Mouse (Mus musculus) forebrain, embryonic 14.5 days (tissue): Measurements from ENCODE around the gene Aebp1. TPM values are rescaled to one million over a fixed set of nuclear protein-coding genes. Genes with fewer than 3 reads are reported as not detected.

Source experiments
- ATAC-seq: fragments of 200-750 bp; cut with Nextera tagmentation; 2 replicates; pipeline ENCODE4 v1.8.0; 2017; ENCODE audit warnings: mild to moderate bottlenecking, moderate library complexity
- DNase-seq: peaks from one replicate; pipeline ENCODE4 v3.0.0-alpha.2; 2015; ENCODE audit warnings: low spot score
- H3K27ac ChIP-seq: fragments of 300-500 bp; sonication (generic); 2 replicates; pipeline ENCODE4 v1.5.1; 2014; ENCODE audit warnings: low read depth, mild to moderate bottlenecking, control low read depth, low read length, moderate library complexity
- H3K27me3 ChIP-seq: fragments of 300-500 bp; sonication (generic); replicated peaks from 2 replicates; pipeline ENCODE4 v1.6.1; 2014; ENCODE audit warnings: low read length, control low read depth, mixed read lengths; ENCODE audit not compliant: control insufficient read depth, insufficient read depth
- H3K36me3 ChIP-seq: fragments of 300-500 bp; sonication (generic); 2 replicates; pipeline ENCODE4 v1.6.1; 2014; ENCODE audit warnings: low read length, control low read depth; ENCODE audit not compliant: control insufficient read depth, insufficient read depth
- H3K4me1 ChIP-seq: fragments of 300-500 bp; sonication (generic); 2 replicates; pipeline ENCODE4 v1.6.1; 2014; ENCODE audit warnings: antibody characterized with exemption, low read length, control low read depth; ENCODE audit not compliant: control insufficient read depth, insufficient read depth
- H3K4me2 ChIP-seq: fragments of 300-500 bp; sonication (generic); 2 replicates; pipeline ENCODE4 v1.6.1; 2014; ENCODE audit warnings: mild to moderate bottlenecking, control low read depth, low read length
- H3K4me3 ChIP-seq: fragments of 300-500 bp; sonication (generic); 2 replicates; pipeline ENCODE4 v1.5.1; 2014; ENCODE audit warnings: low read depth, low read length, control low read depth
- H3K9ac ChIP-seq: fragments of 300-500 bp; sonication (generic); 2 replicates; pipeline ENCODE4 v1.6.1; 2014; ENCODE audit warnings: mild to moderate bottlenecking, low read length, control low read depth, moderate library complexity
- H3K9me3 ChIP-seq: fragments of 300-500 bp; sonication (generic); replicated peaks from 2 replicates; pipeline ENCODE4 v1.6.1; 2016; ENCODE audit warnings: low read length, control low read depth, mixed read lengths; ENCODE audit not compliant: control insufficient read depth
- WGBS: fragments of 180-500 bp; shearing (Covaris S2); extraction: QIAGEN DNeasy Blood & Tissue Kit; methylation state at CpG from one replicate; pipeline ENCODE4 v1.1.7; 2014; 5-methylcytosine and 5-hydroxymethylcytosine counted together
- polyA plus RNA-seq: library from polyadenylated mRNA; unstranded; fragments of >200 nt; fragmentation: Nextera tagmentation; extraction: Ambion mirVana; gene quantifications from 2 replicates; pipeline ENCODE4 v1.2.1, GENCODE M21; 2014

The Aebp1 gene
- polyA plus RNA-seq, 1 experiment from 2014 or later = 6.8 TPM

GRCm38 (mm10) chr11:5850452-5850851, 11.3 kb upstream of the Aebp1 start:
- DNase-seq = no peak
- Histone ChIP-seq H3K36me3 (no peaks in the 10 kb centered on the region), H3K4me2 (no peak overlapping the region), H3K4me3 (no peak overlapping the region), H3K27me3 (no peaks in the 10 kb centered on the region), H3K27ac (no peak overlapping the region), H3K9ac (no peak overlapping the region), H3K9me3 (no peaks in the 10 kb centered on the region), H3K4me1 (0 out of 2 replicates have a peak, but pooled peaks cover 8% of the 10 kb centered on the region)
- WGBS = 68% methylated on average over 5 of the region's 5 CpGs
- ATAC-seq = no peak

GRCm38 (mm10) chr11:5851021-5851736, 10.6 kb upstream of the Aebp1 start:
- ATAC-seq (no peak), DNase-seq (no peak)
- WGBS = 60% methylated on average over 4 of the region's 4 CpGs
- Histone ChIP-seq H3K9ac (no peak overlapping the region), H3K4me3 (no peak overlapping the region), H3K4me2 (no peak overlapping the region), H3K36me3 (no peaks in the 10 kb centered on the region), H3K9me3 (no peaks in the 10 kb centered on the region), H3K4me1 (0 out of 2 replicates have a peak, but pooled peaks cover 8% of the 10 kb centered on the region), H3K27ac (no peak overlapping the region), H3K27me3 (no peaks in the 10 kb centered on the region)

GRCm38 (mm10) chr11:5852314-5852713, 9.4 kb upstream of the Aebp1 start:
- H3K9me3 ChIP-seq = no peaks in the 10 kb centered on the region
- H3K27me3 ChIP-seq = no peaks in the 10 kb centered on the region
- no peak overlapping the region for H3K4me3 ChIP-seq
- no peak overlapping the region for H3K27ac ChIP-seq
- 77% methylated on average over 1 of the region's 1 CpGs for WGBS
- 0 out of 2 replicates have a peak, but pooled peaks cover 8% of the 10 kb centered on the region for H3K4me1 ChIP-seq
- H3K4me2 ChIP-seq = no peak overlapping the region
- H3K36me3 ChIP-seq = no peaks in the 10 kb centered on the region
- no peak overlapping the region for H3K9ac ChIP-seq
- DNase-seq (no peak), ATAC-seq (no peak)

DNA sequence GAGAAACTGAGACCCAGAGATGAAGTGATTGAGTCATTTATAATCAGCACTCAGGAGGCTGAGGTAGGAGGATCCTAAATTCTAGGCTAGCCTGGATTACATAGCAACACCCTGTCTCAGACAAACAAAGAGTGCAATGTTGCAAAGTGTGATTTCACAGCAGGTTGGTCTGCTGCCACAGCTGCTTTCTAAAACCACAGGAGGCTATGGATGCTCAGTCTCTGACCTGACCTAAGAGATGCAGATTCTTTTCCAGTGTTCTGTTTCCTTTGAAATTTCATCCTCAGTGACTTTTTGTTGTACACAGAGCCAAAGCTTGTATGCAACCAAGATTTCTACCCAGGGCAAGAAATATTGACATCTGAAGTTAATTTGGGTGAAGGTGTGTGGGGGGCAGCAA, 6.3 kb upstream of the Aebp1 start:
- Histone ChIP-seq H3K9me3 (no peaks in the 10 kb centered on the region), H3K36me3 (no peaks in the 10 kb centered on the region), H3K9ac (no peak overlapping the region), H3K27me3 (no peaks in the 10 kb centered on the region), H3K4me1 (no peaks in the 10 kb centered on the region), H3K4me2 (no peak overlapping the region), H3K4me3 (no peak overlapping the region), H3K27ac (no peak overlapping the region)
- DNase-seq (no peak), ATAC-seq (no peak)

GRCm38 (mm10) chr11:5855902-5856301, 5.8 kb upstream of the Aebp1 start:
- DNase-seq (peak; percentile 43), ATAC-seq (no peak)
- Histone ChIP-seq H3K4me1 (no peaks in the 10 kb centered on the region), H3K4me3 (no peak overlapping the region), H3K36me3 (no peaks in the 10 kb centered on the region), H3K9ac (no peak overlapping the region), H3K27me3 (peaks cover 2% of the 10 kb centered on the region; the same call in 1 of the 2 replicates), H3K9me3 (no peaks in the 10 kb centered on the region), H3K4me2 (no peak overlapping the region), H3K27ac (no peak overlapping the region)
- 57% methylated on average over 7 of the region's 7 CpGs for WGBS

GRCm38 (mm10) chr11:5856479-5857130, 5.1 kb upstream of the Aebp1 start:
- H3K9ac ChIP-seq = no peak overlapping the region
- ATAC-seq (no peak), DNase-seq (no peak)
- no peak overlapping the region for H3K27ac ChIP-seq
- H3K4me1 ChIP-seq = no peaks in the 10 kb centered on the region; the same call in 1 of the 2 replicates
- no peak overlapping the region for H3K4me2 ChIP-seq
- no peak overlapping the region for H3K4me3 ChIP-seq
- H3K27me3 ChIP-seq = peaks cover 9% of the 10 kb centered on the region
- H3K9me3 ChIP-seq = no peaks in the 10 kb centered on the region
- no peaks in the 10 kb centered on the region for H3K36me3 ChIP-seq
- 78% methylated on average over 8 of the region's 8 CpGs for WGBS

DNA sequence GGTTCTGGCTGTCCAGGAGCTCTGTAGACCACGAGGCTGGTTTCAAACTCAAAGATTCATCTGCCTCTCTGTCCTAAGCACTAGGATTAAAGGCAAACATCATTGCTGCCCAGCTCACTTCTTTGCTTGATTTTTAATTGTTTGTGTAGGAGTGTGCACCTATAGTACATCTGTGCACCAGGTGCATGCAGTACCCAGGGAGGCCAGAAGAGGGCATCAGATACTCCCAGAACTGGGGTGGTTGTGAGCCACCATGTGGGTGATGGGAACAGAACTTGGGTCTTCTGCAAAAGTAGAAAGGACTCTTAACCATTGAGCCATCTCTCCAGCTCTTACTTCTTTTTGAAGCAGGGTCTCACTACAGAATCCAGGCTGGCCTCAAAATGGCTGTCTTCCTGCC, 3.0 kb upstream of the Aebp1 start:
- peaks cover 4% of the 10 kb centered on the region; the same call in 1 of the 2 replicates for H3K4me1 ChIP-seq
- no peaks in the 10 kb centered on the region for H3K36me3 ChIP-seq
- H3K9me3 ChIP-seq = no peaks in the 10 kb centered on the region
- DNase-seq (no peak), ATAC-seq (no peak)
- H3K27me3 ChIP-seq = peaks cover 26% of the 10 kb centered on the region
- no peak overlapping the region for H3K4me2 ChIP-seq
- no peak overlapping the region for H3K4me3 ChIP-seq
- WGBS = 71% methylated on average over 1 of the region's 1 CpGs
- H3K27ac ChIP-seq = no peak overlapping the region
- no peak overlapping the region for H3K9ac ChIP-seq

GRCm38 (mm10) chr11:5859883-5860550, 1.7 kb upstream of the Aebp1 start:
- ATAC-seq (no peak), DNase-seq (no peak)
- Histone ChIP-seq H3K4me1 (peaks cover 4% of the 10 kb centered on the region; the same call in 1 of the 2 replicates), H3K9ac (no peak overlapping the region), H3K36me3 (no peaks in the 10 kb centered on the region), H3K27ac (no peak overlapping the region), H3K4me3 (no peak overlapping the region), H3K9me3 (no peaks in the 10 kb centered on the region), H3K4me2 (no peak overlapping the region), H3K27me3 (peaks cover 26% of the 10 kb centered on the region)
- 87% methylated on average over 13 of the region's 13 CpGs for WGBS

DNA sequence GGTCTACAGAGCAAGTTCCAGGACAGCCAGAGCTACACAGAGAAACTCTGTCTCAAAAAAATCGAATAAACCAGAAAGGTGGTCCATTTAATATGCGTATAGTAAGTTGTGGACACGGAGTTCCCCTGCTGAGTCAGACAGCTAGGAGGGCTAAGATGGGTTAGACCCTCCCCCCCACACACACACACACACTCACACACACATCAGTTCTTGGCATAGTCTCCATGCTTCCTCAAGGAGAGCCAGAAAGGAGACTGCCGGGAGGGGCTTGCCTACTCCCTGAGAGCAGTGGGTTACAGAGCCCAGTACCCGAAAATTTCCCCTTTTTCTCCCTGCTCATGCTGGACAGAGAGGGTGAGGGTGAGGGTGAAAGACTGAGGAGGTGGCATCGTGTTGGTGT, 1.1 kb upstream of the Aebp1 start:
- no peaks in the 10 kb centered on the region for H3K9me3 ChIP-seq
- 61% methylated on average over 6 of the region's 6 CpGs for WGBS
- no peak overlapping the region for H3K27ac ChIP-seq
- H3K27me3 ChIP-seq = peaks cover 26% of the 10 kb centered on the region
- H3K4me2 ChIP-seq = no peak overlapping the region
- no peak overlapping the region for H3K9ac ChIP-seq
- peaks cover 4% of the 10 kb centered on the region; the same call in 1 of the 2 replicates for H3K4me1 ChIP-seq
- no peaks in the 10 kb centered on the region for H3K36me3 ChIP-seq
- H3K4me3 ChIP-seq = no peak overlapping the region
- DNase-seq (no peak), ATAC-seq (no peak)
